Mouse (Mus musculus) retina, adult 2 months (tissue): Measurements from ENCODE around the gene Gsn.
A peak's percentile ranks its signal among the peaks of the same experiment; 100 is the strongest.

ENCODE experiments used
- DNase-seq: peaks from one replicate; pipeline ENCODE4 v3.0.0-alpha.2; 2012; ENCODE audit warnings: low read depth, low spot score

Gsn gene

DNA sequence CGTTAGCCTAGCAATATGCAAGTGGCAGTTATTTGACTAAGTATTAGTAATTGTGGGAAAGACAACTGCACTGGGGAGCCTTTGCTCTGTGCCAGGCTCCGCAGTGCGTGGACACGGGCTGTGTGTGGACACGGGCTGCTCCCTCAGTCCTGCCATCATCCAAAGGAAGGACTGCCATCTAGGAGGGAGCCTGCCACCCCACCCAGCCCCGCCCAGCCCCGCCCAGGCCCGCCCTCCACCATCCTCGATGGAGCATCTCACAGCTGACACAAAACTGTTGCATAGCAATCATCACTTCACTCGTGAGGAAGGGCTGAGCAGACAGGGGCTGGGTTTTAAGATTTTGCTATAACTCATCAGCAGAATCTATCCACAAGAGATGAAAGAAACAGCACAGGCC, 69.8 kb downstream of the Gsn start:
- no peak for DNase-seq

- DNase-seq: no peak
Observed at GRCm38 (mm10) chr2:35326931-35327330, 70.8 kb downstream of the Gsn start.

- no peak for DNase-seq
Observed at GRCm38 (mm10) chr2:35327583-35327982, 71.4 kb downstream of the Gsn start.

- no peak for DNase-seq
Observed at GRCm38 (mm10) chr2:35328064-35328792, 72.0 kb downstream of the Gsn start.

DNA sequence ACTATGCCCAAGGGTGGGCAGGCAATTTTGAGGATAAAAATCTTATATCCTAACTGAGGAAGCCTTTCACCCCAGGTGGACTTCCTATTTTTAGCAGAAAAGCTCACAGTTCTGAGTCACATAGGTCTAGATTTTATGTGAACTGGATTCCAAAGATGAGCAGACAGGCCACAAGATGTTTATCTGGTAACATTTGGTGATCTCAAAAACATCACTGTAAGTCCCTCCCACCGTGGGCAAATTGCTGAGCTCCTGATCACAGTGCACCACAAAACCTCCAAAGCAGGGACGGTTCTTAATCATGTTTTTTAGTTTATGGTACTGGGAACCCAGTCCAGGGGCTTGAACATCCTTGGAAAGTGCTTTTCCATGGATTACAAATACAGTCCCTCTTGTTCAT, 72.9 kb downstream of the Gsn start:
- no peak for DNase-seq

DNA sequence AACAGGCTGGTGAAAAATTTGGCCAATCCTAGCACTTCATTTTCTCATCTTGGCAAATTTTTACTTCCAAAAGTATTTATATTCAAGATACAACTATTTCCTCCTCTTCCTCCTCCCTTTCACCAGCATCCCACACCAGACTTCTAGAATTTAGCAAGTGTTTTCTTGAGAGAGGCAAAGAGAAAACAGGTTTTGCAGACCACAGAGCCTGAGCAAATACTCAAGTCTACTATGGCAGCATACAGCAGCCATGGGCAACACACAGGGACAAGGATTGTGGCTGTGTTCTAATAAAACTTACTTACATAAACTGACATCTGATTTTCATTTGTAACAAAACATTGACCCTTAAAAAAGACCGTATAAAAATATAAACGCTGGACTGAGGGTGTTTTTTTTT, 75.0 kb downstream of the Gsn start:
- no peak for DNase-seq

GRCm38 (mm10) chr2:35333670-35334069, 77.5 kb downstream of the Gsn start:
- no peak for DNase-seq

DNA sequence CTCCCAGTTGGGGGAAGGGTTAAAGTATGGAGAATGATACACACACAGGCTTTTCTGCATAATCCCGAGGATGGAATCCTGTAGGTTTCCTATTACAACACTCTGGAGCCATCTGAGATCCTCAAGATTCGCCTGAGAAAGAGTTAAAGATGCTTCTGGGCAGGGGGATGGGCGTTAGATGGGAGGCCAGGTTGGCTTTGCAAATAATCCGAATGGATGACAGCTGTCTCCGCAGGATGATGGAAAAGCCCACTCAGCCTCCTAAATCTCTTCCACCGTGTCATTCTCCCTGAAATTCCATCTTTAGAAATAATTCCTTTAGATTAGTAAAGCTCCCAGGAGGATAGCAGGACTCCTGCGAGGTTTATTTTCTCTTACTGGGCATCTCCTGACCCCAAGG, 79.4 kb downstream of the Gsn start:
- no peak for DNase-seq

DNA sequence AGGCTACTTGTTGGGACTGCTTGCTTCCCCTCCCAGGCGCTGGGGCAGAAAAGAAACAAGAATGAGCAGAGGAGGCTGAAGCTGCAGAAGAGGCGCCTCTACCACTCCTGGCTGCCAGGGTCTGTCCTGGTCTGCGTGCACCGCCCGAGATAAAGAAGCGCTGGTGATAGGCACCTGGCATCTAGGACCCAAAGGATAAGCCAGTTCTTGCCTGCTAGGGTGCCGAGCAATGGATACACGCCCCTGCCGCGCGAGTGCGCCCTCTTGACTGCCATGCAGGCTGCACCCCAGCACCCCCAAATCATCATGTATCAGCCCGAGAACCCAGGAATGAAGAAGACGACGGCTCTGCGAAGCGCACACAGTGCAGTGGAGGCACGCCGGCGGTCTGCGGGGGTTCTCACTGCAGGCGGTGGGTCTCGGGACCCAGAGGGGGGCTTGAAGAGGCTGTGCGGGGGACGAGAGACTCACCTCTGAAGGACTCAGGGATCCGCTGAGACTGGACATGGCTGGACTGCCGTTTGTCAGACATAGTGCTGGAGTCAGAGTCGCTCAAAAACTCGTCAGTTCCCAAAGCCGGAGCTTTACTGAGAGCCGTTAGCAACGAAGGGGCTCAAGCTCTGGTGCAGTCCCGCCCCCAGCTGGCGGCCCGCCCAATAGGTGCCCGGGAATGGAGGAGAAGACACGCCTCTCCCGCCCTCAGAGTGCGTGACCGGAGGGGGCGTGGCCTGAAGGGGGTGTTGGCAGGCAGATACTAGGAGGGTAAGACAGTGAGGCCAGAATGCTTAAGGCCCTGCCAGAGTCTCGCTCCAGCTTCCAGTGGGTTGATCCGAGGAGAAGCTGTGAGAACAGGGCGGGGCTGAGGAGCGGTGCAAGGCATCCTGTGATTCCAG, 80.5 kb downstream of the Gsn start, which contains the start of gene Stom:
Gene Stom (minus strand): TSS at position 589 of the 893 bp plus-strand sequence.
- DNase-seq: peak; percentile 98

DNA sequence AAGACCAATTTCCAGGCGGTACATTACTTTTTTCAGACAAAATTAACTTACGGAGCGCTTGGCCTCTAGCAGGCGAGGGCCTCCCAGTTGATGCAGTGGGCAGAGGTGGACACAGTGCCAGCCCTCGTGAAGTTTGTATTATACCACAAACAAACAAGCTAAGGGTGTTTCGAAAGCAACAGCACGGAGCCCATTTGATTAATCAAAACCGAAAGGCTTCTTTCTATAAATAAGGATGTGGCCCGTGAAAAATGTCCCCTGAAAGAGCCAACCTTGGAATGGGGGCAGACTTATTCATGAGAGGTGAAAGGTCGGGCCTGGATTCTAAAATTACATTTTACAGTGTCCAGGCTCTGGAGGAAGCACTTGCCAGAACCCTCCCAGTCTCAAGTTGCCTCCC, 81.2 kb downstream of the Gsn start:
- DNase-seq: no peak

DNA sequence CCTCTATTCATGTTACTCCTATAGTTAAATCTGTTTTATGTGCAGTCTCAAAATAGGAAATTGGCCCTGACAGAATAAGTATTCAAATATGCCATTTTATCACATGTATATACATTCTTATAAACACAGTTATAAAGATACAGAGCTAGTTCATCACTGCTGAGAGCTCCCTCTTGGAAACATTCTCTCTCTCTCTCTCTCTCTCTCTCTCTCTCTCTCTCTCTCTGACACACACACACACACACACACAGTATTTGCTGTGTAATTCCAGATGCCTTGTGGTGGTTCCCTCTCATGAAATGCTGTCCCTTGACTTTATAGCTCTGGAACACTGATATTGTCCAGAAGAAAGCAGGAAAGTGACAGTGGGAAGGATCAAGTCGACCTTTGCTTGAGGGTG, 81.9 kb downstream of the Gsn start:
- DNase-seq: no peak

GRCm38 (mm10) chr2:35338707-35339106, 82.5 kb downstream of the Gsn start:
- DNase-seq: no peak

- DNase-seq: no peak
Observed at GRCm38 (mm10) chr2:35342605-35343004, 86.4 kb downstream of the Gsn start.

- DNase-seq: no peak
Observed at GRCm38 (mm10) chr2:35345984-35346383, 89.8 kb downstream of the Gsn start.

DNA sequence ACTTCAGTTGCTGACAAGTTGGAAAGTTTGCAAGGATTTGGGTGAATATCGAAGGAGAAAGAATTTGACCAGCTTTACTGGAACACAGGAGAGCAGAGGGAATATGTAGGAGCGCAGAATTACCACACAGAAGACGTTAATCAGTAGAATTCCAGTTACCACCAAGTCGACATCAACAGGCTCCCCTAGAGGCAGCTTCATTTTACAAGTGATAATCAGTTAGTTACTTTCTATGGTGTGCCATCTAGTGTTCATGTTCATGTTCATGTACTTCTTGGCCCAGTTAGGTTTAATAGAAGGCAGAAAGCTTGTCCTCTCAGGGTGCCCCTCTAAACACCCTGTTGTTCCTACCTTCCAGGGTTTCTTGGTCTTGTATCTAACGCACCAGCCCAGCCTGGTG, 93.0 kb downstream of the Gsn start:
- no peak for DNase-seq
